Mouse (Mus musculus): ENCODE results near the gene Terf2ip. TPM values are rescaled to one million over a fixed set of nuclear protein-coding genes. Genes with fewer than 3 reads are reported as not detected.

Gene Terf2ip
- 21.0 and 22.1 TPM in 2 replicates for polyA plus RNA-seq (2016; fragmentation: Nextera tagmentation; extraction: Ambion mirVana)

DNA sequence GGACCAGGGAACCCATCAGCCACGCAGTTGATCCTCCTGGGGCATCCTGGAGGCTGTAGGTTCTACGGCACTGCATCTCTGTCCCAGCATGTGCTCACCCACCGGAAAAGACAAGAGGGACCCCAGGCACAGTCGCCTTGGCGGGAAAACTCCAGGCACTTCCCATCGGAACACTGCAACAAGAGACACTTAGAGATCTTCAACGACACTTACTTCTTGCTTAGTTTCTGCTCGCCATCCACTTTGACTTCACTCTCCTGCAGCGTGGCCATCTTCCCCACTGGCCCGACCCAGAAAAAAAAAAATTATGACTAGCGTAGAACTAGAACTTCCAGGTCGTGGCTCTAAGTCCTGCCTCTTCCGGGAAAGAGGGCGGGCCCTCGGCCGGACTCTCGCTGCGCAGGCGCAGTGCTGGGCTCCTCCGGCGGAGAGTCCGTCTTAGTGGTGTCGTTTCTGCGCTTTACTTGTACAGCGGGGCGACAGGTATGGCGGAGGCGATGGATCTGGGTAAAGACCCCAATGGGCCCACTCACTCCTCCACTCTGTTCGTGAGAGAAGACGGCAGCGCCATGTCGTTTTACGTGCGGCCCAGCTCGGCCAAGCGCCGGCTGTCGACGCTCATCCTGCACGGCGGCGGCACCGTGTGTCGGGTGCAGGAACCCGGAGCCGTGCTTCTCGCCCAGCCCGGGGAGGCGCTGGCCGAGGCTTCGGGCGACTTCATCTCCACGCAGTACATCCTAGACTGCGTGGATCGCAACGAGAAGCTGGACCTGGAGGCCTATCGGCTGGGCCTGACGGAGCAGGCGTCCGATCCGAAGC lies at the start of gene Terf2ip, which contains the start of gene Kars:
TSS of gene Terf2ip (plus strand) at position 402 of the 819 bp plus-strand sequence.
TSS of gene Kars (minus strand) at position 327 of the 819 bp plus-strand sequence.
- under 1% methylated on average over 61 of the region's 61 CpGs for WGBS
- peaks cover 19% of the 10 kb centered on the region for H3K4me1 ChIP-seq
- no peaks in the 10 kb centered on the region for H3K27me3 ChIP-seq (ENCODE audit: insufficient read depth, poor library complexity, severe bottlenecking)
- H3K9me3 ChIP-seq, result no peaks in the 10 kb centered on the region
- DNase-seq (ENCODE audit: low spot score), result peak; percentile 98
- peak within 1 kb of the TSS; percentile 87 for H3K27ac ChIP-seq
- H3K4me3 ChIP-seq, result peak within 1 kb of the TSS; percentile 75
- peaks cover 14% of the 10 kb centered on the region for H3K36me3 ChIP-seq

DNA sequence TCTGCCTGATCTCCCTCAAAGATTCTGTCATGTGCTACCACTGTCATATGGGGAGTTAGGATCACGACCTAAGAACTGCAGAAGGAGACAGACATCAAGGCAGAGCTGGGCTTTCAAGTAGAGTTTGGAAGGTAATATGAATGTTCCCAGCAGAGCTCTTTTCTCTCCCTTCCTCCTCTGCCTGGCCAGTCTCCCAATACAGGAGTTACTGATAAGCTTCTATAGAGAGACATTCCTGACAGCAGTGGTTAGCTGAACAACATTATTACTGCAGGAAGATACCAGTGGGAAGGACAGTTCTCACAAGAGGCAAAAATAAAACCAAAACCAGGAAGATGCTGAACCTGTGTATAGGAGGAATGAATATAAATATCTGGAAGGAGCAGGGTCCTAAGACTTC lies 48.6 kb upstream of the Terf2ip start:
- Histone ChIP-seq H3K4me1 (peaks cover 25% of the 10 kb centered on the region), H3K4me3 (no peak overlapping the region), H3K9me3 (no peaks in the 10 kb centered on the region), H3K36me3 (peaks cover 18% of the 10 kb centered on the region), H3K27ac (no peak overlapping the region), H3K27me3 (ENCODE audit: insufficient read depth, poor library complexity, severe bottlenecking) (no peaks in the 10 kb centered on the region)
- DNase-seq (ENCODE audit: low spot score), result no peak
- 36% methylated on average over 1 of the region's 1 CpGs for WGBS

DNA sequence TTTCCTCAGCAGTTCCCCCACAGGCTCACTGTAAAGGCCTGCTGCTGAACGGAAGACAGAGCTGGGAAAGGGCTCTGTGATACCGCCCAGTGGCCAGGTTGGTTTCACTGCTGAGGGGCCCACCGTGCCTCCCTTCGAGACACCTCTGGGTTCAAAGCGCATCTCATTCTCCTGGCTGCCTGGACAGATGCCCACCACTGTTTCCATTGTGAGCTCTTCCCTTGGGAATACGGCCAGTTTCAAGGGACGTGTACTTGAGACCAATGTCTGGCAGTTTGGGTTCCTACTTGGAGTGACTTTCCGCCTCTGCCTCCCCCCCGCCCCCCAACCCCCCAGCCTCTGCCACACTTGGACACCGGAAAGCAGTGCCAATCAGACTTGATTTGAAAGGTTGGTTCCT lies 48.1 kb upstream of the Terf2ip start:
- Histone ChIP-seq H3K9me3 (no peaks in the 10 kb centered on the region), H3K27me3 (ENCODE audit: insufficient read depth, poor library complexity, severe bottlenecking) (no peaks in the 10 kb centered on the region), H3K4me3 (no peak overlapping the region), H3K27ac (0 out of 2 replicates have a peak overlapping the region, but pooled peaks have one; percentile 16), H3K4me1 (peaks cover 25% of the 10 kb centered on the region), H3K36me3 (peaks cover 20% of the 10 kb centered on the region)
- DNase-seq (ENCODE audit: low spot score), result no peak
- 63% methylated on average over 10 of the region's 10 CpGs for WGBS

DNA sequence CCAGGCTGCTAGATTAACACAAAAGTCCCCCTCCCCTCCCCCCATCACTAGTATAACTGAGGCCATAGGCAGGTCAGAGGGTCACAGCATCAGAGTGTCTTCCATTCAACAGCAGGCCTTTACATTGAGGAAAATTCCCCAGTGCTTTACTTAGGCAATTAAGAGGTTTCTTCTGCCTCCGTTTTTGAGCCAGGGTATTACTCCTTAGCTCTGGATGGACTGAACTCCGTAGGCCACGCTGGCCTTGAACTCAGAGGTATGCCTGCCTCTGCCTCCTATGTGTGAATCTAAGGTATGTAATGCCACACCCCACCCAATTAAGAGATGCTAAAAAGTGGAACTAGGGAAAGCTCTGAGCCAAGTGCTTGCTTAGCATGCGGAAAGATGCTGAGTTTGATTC lies 47.7 kb upstream of the Terf2ip start:
- peaks cover 22% of the 10 kb centered on the region for H3K36me3 ChIP-seq
- DNase-seq (ENCODE audit: low spot score), result no peak
- H3K27me3 ChIP-seq (ENCODE audit: insufficient read depth, poor library complexity, severe bottlenecking), result no peaks in the 10 kb centered on the region
- peaks cover 25% of the 10 kb centered on the region for H3K4me1 ChIP-seq
- 92% methylated on average over 4 of the region's 4 CpGs for WGBS
- no peaks in the 10 kb centered on the region for H3K9me3 ChIP-seq
- 0 out of 2 replicates have a peak overlapping the region, but pooled peaks have one; percentile 16 for H3K27ac ChIP-seq
- H3K4me3 ChIP-seq, result no peak overlapping the region

DNA sequence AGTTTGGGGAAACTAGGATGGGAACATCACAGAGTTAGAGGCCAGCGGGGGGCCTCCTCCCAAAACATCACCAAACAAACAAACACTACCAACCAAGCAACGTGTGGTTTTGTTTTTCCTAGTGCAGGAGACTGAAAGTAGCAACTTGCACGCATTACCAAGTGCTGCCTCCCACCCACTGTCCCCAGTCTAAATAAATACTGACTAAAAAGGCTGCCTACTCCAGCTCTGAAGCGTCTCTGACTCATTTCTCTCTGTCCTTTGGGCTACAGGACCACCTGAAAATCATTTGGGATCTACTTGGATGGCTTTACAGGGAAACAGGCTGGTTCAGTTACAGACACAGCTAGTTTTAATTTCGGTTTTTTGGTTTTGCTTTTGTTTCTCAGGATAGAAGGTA lies 46.8 kb upstream of the Terf2ip start:
- DNase-seq (ENCODE audit: low spot score), result no peak
- Histone ChIP-seq H3K27me3 (ENCODE audit: insufficient read depth, poor library complexity, severe bottlenecking) (no peaks in the 10 kb centered on the region), H3K4me3 (no peak overlapping the region), H3K27ac (no peak overlapping the region), H3K36me3 (peaks cover 22% of the 10 kb centered on the region), H3K9me3 (no peaks in the 10 kb centered on the region), H3K4me1 (peaks cover 25% of the 10 kb centered on the region)
- WGBS, result 49% methylated on average over 5 of the region's 5 CpGs

DNA sequence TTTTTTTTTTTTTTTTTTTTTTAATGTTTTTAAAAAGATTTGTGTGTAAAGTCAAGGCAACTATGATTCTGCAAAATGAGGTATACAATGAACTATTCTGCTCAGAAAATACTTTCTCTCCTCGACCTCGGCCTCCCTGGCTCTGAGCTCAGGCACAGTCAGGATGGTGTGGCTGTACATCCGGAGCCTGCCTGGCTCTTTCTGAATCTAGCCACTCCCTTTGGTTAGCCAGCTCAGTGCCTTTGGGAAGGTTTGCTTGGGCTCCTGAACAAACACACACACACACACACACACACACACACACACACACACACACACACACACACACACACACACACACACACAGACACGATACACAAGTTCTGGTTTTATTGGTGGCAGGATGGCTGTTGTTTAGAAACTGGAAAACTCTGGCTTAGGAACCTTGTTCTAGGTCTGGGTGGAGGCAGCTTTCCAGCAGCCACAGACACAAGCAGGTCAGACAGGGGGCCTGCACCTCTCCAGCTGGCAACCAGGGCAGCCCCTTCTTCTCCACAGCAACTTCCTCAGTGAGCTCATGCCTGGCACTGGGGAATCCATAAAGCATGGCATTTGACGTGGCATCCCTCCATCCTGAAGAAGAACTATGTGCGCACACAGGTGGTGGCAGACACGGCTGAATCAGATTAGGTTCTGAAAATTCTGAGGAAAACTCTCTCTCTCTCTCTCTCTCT lies 46.2 kb upstream of the Terf2ip start:
- 75% methylated on average over 7 of the region's 7 CpGs for WGBS
- Histone ChIP-seq H3K4me1 (peaks cover 25% of the 10 kb centered on the region), H3K27me3 (ENCODE audit: insufficient read depth, poor library complexity, severe bottlenecking) (no peaks in the 10 kb centered on the region), H3K4me3 (no peak overlapping the region), H3K9me3 (no peaks in the 10 kb centered on the region), H3K27ac (no peak overlapping the region), H3K36me3 (peaks cover 19% of the 10 kb centered on the region)
- no peak for DNase-seq (ENCODE audit: low spot score)

DNA sequence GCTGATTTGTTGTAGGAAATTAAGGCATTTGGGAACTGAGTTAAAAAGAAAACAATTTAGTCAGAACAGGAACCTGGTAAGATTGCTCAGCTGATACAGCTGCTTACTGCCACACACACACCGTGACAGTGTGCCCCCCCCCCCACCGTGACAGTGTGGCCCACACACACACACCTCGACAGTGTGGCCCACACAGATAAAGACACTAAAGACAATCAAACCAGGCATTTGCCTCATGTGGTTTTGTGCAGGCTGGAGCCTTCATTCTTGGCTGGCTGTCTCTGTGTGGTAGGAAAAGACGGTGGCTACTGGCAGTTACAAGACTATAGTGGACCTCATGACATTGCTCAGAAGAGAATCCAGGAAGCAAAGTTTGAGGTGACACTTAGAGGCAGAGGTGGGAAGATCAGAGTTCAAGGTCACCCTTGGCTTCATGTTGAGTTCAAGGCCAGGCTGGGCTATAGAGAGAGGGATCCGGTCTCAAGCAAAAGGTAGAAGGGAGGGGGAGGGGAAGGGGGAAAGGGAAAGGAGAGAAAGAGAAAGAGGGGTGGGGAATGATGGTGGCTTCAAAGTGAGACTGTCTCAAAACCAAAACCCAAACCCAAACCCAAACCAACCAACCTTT lies 43.8 kb upstream of the Terf2ip start:
- WGBS, result 65% methylated on average over 5 of the region's 5 CpGs
- no peak overlapping the region for H3K27ac ChIP-seq
- H3K36me3 ChIP-seq, result peaks cover 36% of the 10 kb centered on the region
- H3K9me3 ChIP-seq, result no peaks in the 10 kb centered on the region
- peaks cover 15% of the 10 kb centered on the region for H3K4me1 ChIP-seq
- H3K4me3 ChIP-seq, result no peak overlapping the region
- DNase-seq (ENCODE audit: low spot score), result no peak
- no peaks in the 10 kb centered on the region for H3K27me3 ChIP-seq (ENCODE audit: insufficient read depth, poor library complexity, severe bottlenecking)

DNA sequence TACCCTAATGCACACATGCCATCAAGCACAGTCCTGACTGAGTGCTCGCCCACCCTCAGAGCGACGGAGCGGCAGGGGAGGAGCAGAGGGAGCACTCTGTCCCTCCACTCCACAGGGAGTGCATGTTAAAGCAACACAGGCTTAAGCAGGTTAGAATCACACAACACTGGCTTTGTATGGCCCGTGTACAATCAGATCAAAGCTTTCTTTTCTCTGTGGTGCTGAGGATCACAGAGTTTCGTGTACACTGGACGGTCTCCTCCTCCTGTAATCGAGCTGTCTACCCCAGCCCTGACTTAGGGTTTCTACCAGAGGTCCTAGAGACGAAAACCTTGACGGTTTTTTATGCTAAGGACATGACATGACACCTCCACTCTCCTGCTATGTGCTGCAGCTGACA lies 42.7 kb upstream of the Terf2ip start:
- WGBS, result 82% methylated on average over 10 of the region's 10 CpGs
- Histone ChIP-seq H3K36me3 (peaks cover 44% of the 10 kb centered on the region), H3K4me3 (no peak overlapping the region), H3K9me3 (no peaks in the 10 kb centered on the region), H3K4me1 (peaks cover 3% of the 10 kb centered on the region; the same call in 1 of the 2 replicates), H3K27ac (no peak overlapping the region), H3K27me3 (ENCODE audit: insufficient read depth, poor library complexity, severe bottlenecking) (no peaks in the 10 kb centered on the region)
- no peak for DNase-seq (ENCODE audit: low spot score)

DNA sequence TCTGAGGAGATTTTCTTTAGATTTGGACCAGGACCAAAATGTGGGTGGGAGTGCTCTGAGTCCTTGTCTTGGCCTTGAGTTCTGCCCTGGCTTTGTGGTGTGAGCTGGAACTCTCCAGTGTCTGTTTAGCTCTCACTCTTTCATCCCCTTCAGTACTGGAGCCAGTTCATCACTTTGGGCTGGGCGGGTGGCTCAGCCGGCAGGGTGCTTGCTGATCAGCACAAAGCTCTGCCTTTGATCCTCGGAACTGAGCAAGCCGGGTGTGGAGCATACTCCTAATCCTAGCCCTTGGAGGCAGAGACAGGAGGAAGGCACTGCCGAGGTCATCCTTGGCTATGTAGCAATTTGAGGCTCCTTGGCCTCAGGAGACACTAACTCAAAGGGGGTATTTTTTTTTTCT lies 42.2 kb upstream of the Terf2ip start:
- no peaks in the 10 kb centered on the region for H3K27me3 ChIP-seq (ENCODE audit: insufficient read depth, poor library complexity, severe bottlenecking)
- no peak for DNase-seq (ENCODE audit: low spot score)
- WGBS, result 39% methylated on average over 5 of the region's 5 CpGs
- peaks cover 49% of the 10 kb centered on the region for H3K36me3 ChIP-seq
- no peaks in the 10 kb centered on the region for H3K4me1 ChIP-seq
- H3K9me3 ChIP-seq, result no peaks in the 10 kb centered on the region
- H3K27ac ChIP-seq, result no peak overlapping the region
- no peak overlapping the region for H3K4me3 ChIP-seq

DNA sequence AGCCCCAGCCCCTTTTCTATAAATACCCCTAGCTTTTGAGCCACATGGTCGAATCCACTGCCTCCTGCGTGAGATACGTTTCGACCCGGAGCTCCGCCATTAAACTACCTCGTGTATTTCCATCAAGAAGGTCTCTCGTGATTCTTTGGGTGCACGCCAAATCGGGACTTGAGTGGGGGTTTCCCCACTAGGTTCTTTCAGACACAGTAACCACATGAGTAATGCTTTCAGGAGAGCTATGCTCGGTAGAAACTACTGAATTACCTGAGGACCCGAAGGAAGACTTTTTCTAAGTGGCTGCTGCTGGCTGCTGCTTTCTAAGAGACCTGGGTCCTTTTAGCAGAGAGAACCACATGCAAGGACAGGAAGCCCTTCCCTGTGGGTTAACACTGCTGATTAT lies 37.1 kb upstream of the Terf2ip start:
- Histone ChIP-seq H3K27me3 (ENCODE audit: insufficient read depth, poor library complexity, severe bottlenecking) (no peaks in the 10 kb centered on the region), H3K4me3 (no peak overlapping the region), H3K4me1 (0 out of 2 replicates have a peak, but pooled peaks cover 5% of the 10 kb centered on the region), H3K9me3 (no peaks in the 10 kb centered on the region), H3K36me3 (peaks cover 77% of the 10 kb centered on the region), H3K27ac (no peak overlapping the region)
- no peak for DNase-seq (ENCODE audit: low spot score)
- WGBS, result 97% methylated on average over 12 of the region's 12 CpGs

DNA sequence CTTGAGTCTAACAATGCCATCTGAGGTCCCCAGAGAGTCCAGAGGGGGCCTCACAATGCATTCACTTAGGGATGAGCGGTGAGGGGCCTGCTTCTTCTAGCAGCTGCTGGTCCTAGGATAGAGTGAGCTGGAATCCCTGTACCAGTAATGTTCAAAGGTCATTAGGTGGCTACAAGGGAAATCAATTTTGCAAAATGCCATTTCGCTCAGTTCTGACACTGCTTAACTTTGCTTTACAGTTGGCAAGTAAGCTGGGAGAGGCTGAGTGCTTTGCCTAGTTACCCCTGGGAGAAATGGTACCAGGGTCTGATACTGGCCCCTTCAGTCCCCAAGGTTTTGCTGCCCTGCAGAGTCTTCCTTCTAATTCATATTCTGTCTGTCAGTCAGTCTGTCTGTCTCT lies 35.5 kb upstream of the Terf2ip start:
- 96% methylated on average over 2 of the region's 2 CpGs for WGBS
- H3K4me1 ChIP-seq, result 0 out of 2 replicates have a peak, but pooled peaks cover 5% of the 10 kb centered on the region

DNA sequence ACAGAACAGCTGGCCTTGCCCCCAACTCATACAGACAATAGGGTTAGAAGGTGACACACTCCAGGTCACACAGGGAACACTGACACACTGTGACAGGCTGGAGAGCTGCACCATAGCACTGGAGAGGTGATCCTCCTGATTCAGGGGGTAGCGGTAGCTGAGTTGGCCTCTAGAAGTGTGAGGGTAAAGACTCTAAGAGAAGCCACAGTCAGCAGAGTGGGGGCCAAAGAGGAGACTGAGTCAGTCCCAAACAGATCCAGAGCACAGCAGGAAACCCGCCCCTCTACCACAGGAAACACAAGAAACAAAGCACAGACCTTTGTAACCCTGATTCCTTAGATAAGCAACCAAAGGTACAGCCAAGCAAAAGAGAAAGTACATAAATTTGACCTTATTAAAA lies 34.9 kb upstream of the Terf2ip start:
- 78% methylated on average over 2 of the region's 2 CpGs for WGBS
- H3K9me3 ChIP-seq, result no peaks in the 10 kb centered on the region
- H3K4me3 ChIP-seq, result no peak overlapping the region
- H3K36me3 ChIP-seq, result peaks cover 80% of the 10 kb centered on the region
- no peak overlapping the region for H3K27ac ChIP-seq
- 0 out of 2 replicates have a peak, but pooled peaks cover 5% of the 10 kb centered on the region for H3K4me1 ChIP-seq
- no peak for DNase-seq (ENCODE audit: low spot score)
- no peaks in the 10 kb centered on the region for H3K27me3 ChIP-seq (ENCODE audit: insufficient read depth, poor library complexity, severe bottlenecking)

More for the DNA sequence above, 35.5 kb upstream of the Terf2ip start:
- no peaks in the 10 kb centered on the region for H3K9me3 ChIP-seq
- no peak overlapping the region for H3K27ac ChIP-seq
- no peaks in the 10 kb centered on the region for H3K27me3 ChIP-seq (ENCODE audit: insufficient read depth, poor library complexity, severe bottlenecking)
- DNase-seq (ENCODE audit: low spot score), result no peak
- H3K4me3 ChIP-seq, result no peak overlapping the region
- peaks cover 80% of the 10 kb centered on the region for H3K36me3 ChIP-seq

DNA sequence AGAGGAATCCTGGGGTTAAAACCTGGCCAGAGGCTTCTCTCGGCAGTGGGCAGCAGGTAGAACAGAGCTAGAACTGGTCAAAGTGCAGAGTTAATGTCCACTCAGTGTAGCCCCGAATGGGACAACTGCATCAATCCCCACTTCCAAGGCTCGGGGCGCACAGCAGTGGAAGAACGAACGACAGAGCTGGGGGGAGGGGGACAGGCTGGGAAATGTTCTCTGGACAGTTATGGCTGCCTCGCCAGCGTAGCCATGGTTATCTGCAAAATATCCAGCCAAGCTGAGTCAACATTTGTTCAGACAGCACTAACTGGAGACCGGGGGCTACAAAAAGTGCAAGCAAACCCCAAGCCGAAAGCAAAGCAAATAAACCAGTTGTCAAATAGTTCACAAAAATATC lies 33.1 kb upstream of the Terf2ip start:
- Histone ChIP-seq H3K27me3 (ENCODE audit: insufficient read depth, poor library complexity, severe bottlenecking) (no peaks in the 10 kb centered on the region), H3K36me3 (peaks cover 79% of the 10 kb centered on the region), H3K27ac (no peak overlapping the region), H3K4me1 (0 out of 2 replicates have a peak, but pooled peaks cover 5% of the 10 kb centered on the region), H3K4me3 (no peak overlapping the region), H3K9me3 (no peaks in the 10 kb centered on the region)
- no peak for DNase-seq (ENCODE audit: low spot score)
- 83% methylated on average over 10 of the region's 10 CpGs for WGBS
